22 mouse cellular contexts compared by ENCODE assay signal in genomic region chr16:90869361-90869760, GRCm38 (mm10). TPM values are rescaled to one million over a fixed set of nuclear protein-coding genes. Genes with fewer than 3 reads are reported as not detected.
DNase-seq lines count a peak whose midpoint lies in the region; ATAC-seq and TF ChIP-seq lines count a peak whose summit lies in the region.
"Had no signal": no experiment of that assay in that cellular context is flagged by ENCODE, and none has a peak within 500 bp of the region (broad histone marks: within the 10 kb centered on the region; RNA-seq: fewer than 3 reads in every experiment).

No protein-coding gene starts in this region.

- peak; percentile 30; the same call in 1 of the 2 replicates for TF ChIP-seq CTCF in intestine, postnatal 0 days (IDR thresholded peaks at IDR 0.05; ENCODE audit: low read depth)
- TF ChIP-seq CTCF in stomach, postnatal 0 days (IDR thresholded peaks at IDR 0.05; ENCODE audit: low read depth): peak; percentile 21; the same call in 1 of the 2 replicates

- no peak overlapping the region for H3K27ac ChIP-seq in intestine, postnatal 0 days (ENCODE audit: low read depth, low read length)
- H3K27ac ChIP-seq in stomach, postnatal 0 days (replicated peaks): no peak overlapping the region
- H3K27ac ChIP-seq: embryonic facial prominence, embryonic 13.5 days; heart, embryonic 10.5 days; hindbrain, embryonic 13.5 days; limb, embryonic 12.5 days; liver, embryonic 12.5 days; neural tube, embryonic 15.5 days had no signal

- H3K27me3 ChIP-seq in intestine, postnatal 0 days (replicated peaks; ENCODE audit: control insufficient read depth, insufficient read depth, low read length): no peaks in the 10 kb centered on the region
- no peaks in the 10 kb centered on the region for H3K27me3 ChIP-seq in stomach, postnatal 0 days (ENCODE audit: control insufficient read depth, insufficient read depth, low read length)
- H3K27me3 ChIP-seq: embryonic facial prominence, embryonic 13.5 days; hindbrain, embryonic 13.5 days; limb, embryonic 12.5 days; neural tube, embryonic 15.5 days had no signal

- peak overlapping the region; percentile 22; the same call in 1 of the 2 replicates for H3K4me2 ChIP-seq in intestine, postnatal 0 days (replicated peaks; ENCODE audit: low read depth)
- H3K4me2 ChIP-seq in stomach, postnatal 0 days (replicated peaks; ENCODE audit: low read depth): no peak overlapping the region
- H3K4me2 ChIP-seq: embryonic facial prominence, embryonic 13.5 days; hindbrain, embryonic 13.5 days; limb, embryonic 12.5 days; liver, embryonic 12.5 days; neural tube, embryonic 15.5 days had no signal

- H3K4me3 ChIP-seq in intestine, postnatal 0 days (ENCODE audit: low read depth, low read length): no peak overlapping the region
- H3K4me3 ChIP-seq in stomach, postnatal 0 days (ENCODE audit: low read depth, low read length): no peak overlapping the region
- H3K4me3 ChIP-seq: embryonic facial prominence, embryonic 13.5 days; heart, embryonic 10.5 days; hindbrain, embryonic 13.5 days; limb, embryonic 12.5 days; liver, embryonic 12.5 days; megakaryocyte, embryonic 14.5 days; neural tube, embryonic 15.5 days had no signal

- no peaks in the 10 kb centered on the region for H3K9me3 ChIP-seq in intestine, postnatal 0 days (ENCODE audit: control insufficient read depth)
- H3K9me3 ChIP-seq in stomach, postnatal 0 days (ENCODE audit: control insufficient read depth, low read length): no peaks in the 10 kb centered on the region
- H3K9me3 ChIP-seq: embryonic facial prominence, embryonic 13.5 days; heart, embryonic 10.5 days; hindbrain, embryonic 13.5 days; limb, embryonic 12.5 days; liver, embryonic 12.5 days; megakaryocyte, embryonic 14.5 days; neural tube, embryonic 15.5 days had no signal

- peak; percentile 26 for DNase-seq in heart, postnatal 4 days
- no peak for DNase-seq in heart, adult 8-10 months (ENCODE audit: low spot score)
- peak; percentile 56 for DNase-seq in kidney, postnatal 10 days
- DNase-seq in stomach, postnatal 0 days (ENCODE audit: low spot score): peak; percentile 46
- DNase-seq in thymus, adult 18-20 months: no peak
- no peak for DNase-seq in embryo, embryonic 10.5 days (ENCODE audit: low spot score)
- DNase-seq: cerebellum, adult 9-10 months; gastrocnemius, postnatal 36 days; lung, adult 2 months; midbrain, embryonic 14.5 days; thymus, postnatal 36 days had no signal

- no peak overlapping the region for H3K9ac ChIP-seq in intestine, postnatal 0 days (ENCODE audit: low read depth, low read length)
- H3K9ac ChIP-seq in stomach, postnatal 0 days (ENCODE audit: low read length): no peak overlapping the region
- H3K9ac ChIP-seq: embryonic facial prominence, embryonic 13.5 days; hindbrain, embryonic 13.5 days; limb, embryonic 12.5 days; liver, embryonic 12.5 days; neural tube, embryonic 15.5 days had no signal

- ATAC-seq in intestine, postnatal 0 days: 0 out of 2 replicates have a peak, but pooled peaks have one; percentile 36
- ATAC-seq in stomach, postnatal 0 days (ENCODE audit: low FRiP score, low TSS enrichment): no peak
- ATAC-seq: forebrain, embryonic 14.5 days; liver, embryonic 12.5 days had no signal

- TF ChIP-seq EP300 in stomach, postnatal 0 days (optimal IDR thresholded peaks at IDR 0.05): no peak

- H3K4me1 ChIP-seq in intestine, postnatal 0 days (replicated peaks; ENCODE audit: control insufficient read depth, insufficient read depth, low read length): no peaks in the 10 kb centered on the region
- H3K4me1 ChIP-seq in stomach, postnatal 0 days (replicated peaks; ENCODE audit: control insufficient read depth, insufficient read depth): no peaks in the 10 kb centered on the region
- H3K4me1 ChIP-seq: liver, embryonic 12.5 days had no signal

- WGBS in intestine, postnatal 0 days: 36% methylated on average over 4 of the region's 4 CpGs
- WGBS in stomach, postnatal 0 days: 67% methylated on average over 4 of the region's 4 CpGs

- H3K36me3 ChIP-seq in intestine, postnatal 0 days (ENCODE audit: control insufficient read depth, insufficient read depth): no peaks in the 10 kb centered on the region
- H3K36me3 ChIP-seq in stomach, postnatal 0 days (ENCODE audit: control insufficient read depth, insufficient read depth, low read length): no peaks in the 10 kb centered on the region
- H3K36me3 ChIP-seq: embryonic facial prominence, embryonic 13.5 days; heart, embryonic 10.5 days; hindbrain, embryonic 13.5 days; limb, embryonic 12.5 days; liver, embryonic 12.5 days; neural tube, embryonic 15.5 days had no signal

RNA-seq across cellular contexts. Expression of gene Eva1c, which starts 42.8 kb away (rescaled TPM):
- total RNA-seq in heart, postnatal 4 days (2021): 1 to 10 TPM; 1.5 to 2.4 TPM
- 1 to 10 TPM; 1.6 TPM for total RNA-seq in heart, adult 8-10 months (2022)
- 0.68 and 0.69 TPM in 2 replicates for polyA plus RNA-seq in intestine, postnatal 0 days (2015; fragmentation: Nextera tagmentation; extraction: Ambion mirVana)
- 3.0 and 3.6 TPM in 2 replicates for polyA plus RNA-seq in stomach, postnatal 0 days (2015; fragmentation: Nextera tagmentation; extraction: Ambion mirVana)
- total RNA-seq: CH12.LX, MEL had no signal

RNA-seq across cellular contexts. Expression of gene Urb1, which starts 59.1 kb away (rescaled TPM):
- 10 to 100 TPM; 13.3 to 14.5 TPM for total RNA-seq in heart, postnatal 4 days (2021)
- total RNA-seq in heart, adult 8-10 months (2022): 1 to 10 TPM; 5.7 to 9.1 (median 7.4) TPM
- 2.4 and 2.6 TPM in 2 replicates for polyA plus RNA-seq in intestine, postnatal 0 days (2015; fragmentation: Nextera tagmentation; extraction: Ambion mirVana)
- 2.7 TPM in 2 replicates for polyA plus RNA-seq in stomach, postnatal 0 days (2015; fragmentation: Nextera tagmentation; extraction: Ambion mirVana)

Comparison
In these comparisons a context has a peak if more than half of its experiments do, and no peak if none do; other contexts are left out.
1. DNase-seq: peak in heart, postnatal 4 days (single experiment), kidney, postnatal 10 days (single experiment) and stomach, postnatal 0 days (single experiment); none in heart, adult 8-10 months (single experiment), thymus, adult 18-20 months (0 of 2) and embryo, embryonic 10.5 days (single experiment).